Mouse (Mus musculus): ENCODE results near the gene Tlr12.

Gene Tlr12

DNA sequence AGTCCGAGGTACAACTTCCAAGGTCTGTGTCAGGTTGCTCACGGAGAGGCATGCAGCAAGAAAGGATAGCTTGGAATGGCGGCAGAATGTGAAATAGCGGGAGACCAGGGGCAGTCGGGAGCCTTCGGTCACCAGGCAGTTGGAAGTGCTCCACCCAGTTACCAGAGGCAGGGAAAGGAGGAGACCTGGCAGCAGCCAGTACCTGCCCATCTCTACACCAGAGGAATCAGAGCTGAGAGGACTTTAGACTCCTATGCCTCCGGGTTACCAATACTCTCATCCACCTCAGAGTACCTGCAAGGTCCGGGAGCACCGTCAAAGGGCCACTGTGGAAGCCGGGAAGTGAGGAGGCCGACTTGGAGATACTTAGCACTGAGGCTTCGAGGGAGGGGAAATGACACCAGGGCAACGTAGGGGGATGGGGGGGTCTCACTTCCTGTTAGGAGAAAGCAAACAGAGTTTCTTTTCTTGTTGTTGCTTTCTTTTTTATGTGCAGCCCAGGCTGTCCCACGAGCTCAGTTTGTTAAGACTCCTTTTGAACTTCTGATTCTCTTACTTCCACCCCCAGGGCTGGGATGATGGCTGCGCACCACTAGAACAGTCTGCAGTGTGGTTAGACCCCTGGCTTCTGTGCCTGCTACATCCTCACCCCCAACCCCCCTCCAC lies at the start of gene Tlr12:
Tlr12 (minus strand) TSS at position 374 of the 666 bp plus-strand sequence.
- no peak for DNase-seq (ENCODE audit: low spot score in 2 of 2)

GRCm38 (mm10) chr4:128667195-128667594 lies 48.8 kb upstream of the Tlr12 start:
- peak in 1 of 2 experiments; percentile 22 for DNase-seq (ENCODE audit: low spot score in 2 of 2)

GRCm38 (mm10) chr4:128666362-128666761 lies 47.9 kb upstream of the Tlr12 start:
- peak; percentile 26 to 52 for DNase-seq (ENCODE audit: low spot score in 2 of 2)

- DNase-seq (ENCODE audit: low spot score in 2 of 2) = no peak
Observed at GRCm38 (mm10) chr4:128664002-128664401, 45.6 kb upstream of the Tlr12 start.

DNA sequence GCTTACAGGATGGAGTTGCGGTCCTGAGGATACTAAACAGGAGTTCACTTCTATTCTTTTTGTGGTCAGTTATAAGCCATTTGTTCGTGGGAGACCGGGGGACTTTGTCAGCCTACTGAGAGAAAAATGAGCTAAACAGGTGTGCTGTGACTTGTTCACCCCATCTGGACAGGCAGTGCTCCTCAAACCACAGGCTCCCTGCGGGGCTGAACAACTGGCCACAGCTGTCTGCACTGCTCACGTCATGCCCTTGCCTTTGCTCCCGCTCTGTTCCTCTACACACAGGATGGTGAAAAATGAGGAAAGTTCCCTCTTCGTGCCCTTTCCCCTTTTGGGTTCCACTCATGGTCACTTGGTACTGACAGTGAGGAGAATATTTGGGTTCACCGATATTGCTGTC lies 42.6 kb upstream of the Tlr12 start:
- no peak for DNase-seq (ENCODE audit: low spot score in 2 of 2)

GRCm38 (mm10) chr4:128660196-128660595 lies 41.8 kb upstream of the Tlr12 start:
- no peak for DNase-seq (ENCODE audit: low spot score in 2 of 2)

DNA sequence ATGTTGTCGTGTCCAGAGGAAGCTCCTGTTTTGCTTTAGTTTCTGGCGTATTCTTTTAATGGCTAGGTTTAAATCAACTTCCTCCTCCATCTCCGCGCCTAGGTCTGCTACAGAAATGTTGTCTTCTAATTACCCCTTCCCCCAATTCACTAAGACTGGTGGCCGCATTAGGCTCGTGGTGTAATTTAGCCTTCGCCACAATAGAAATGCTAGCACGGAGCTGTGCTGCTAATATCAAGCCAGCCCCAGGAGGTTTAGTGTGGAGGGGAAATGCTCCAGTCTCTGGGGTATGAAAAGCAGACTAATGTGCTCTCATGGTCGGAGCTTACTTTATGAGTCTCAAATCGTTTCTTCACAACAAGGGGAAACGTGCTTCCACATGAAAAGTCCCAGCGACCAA lies 37.0 kb upstream of the Tlr12 start:
- no peak for DNase-seq (ENCODE audit: low spot score in 2 of 2)

DNA sequence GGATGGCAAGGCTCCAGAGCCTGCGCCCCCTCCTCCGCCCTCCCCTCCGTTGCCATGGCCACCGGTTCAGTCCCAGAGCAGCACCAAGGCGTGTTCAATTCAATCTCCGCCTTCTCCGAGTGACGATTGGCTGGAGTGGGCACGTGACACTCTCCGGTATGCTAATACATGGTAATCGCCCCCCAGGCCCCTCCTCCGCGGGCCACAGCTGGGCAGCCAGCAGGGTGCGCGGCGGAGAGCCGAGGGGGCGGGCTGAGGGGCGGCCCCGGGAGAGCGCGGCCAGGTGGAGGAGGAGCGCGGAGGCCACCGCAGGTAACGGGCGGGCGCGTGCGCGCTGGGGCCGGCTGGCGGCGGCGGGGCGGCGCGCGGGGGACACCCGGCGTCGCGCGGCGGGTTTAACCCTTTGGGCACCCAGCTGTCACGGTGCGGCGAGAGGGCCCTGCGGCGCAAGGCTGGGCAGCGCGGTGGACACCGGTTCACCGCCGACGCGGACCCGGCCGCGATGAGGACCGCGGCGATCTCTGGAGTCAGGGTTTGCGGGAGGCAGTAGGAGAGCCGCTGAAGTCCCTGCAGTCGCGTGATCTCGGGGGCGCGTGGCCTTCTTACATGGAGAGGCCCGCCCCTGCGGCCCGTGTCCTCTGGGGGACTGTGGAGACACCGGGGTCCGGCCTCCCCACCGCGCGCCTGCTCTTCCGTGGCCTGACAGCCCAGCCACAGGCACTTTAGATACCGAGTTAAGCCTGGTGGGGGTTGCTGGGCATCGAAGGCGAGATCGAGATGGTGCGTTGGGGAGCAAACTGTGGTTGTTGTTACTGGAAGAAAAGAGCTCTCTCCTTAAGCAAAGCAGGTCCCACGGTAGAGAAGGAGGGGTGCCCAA lies 36.3 kb upstream of the Tlr12 start, which contains the start of gene Phc2:
Phc2 (plus strand) TSS at position 198 of the 877 bp plus-strand sequence.
- peak; percentile 86 to 90 for DNase-seq (ENCODE audit: low spot score in 2 of 2)

- no peak for DNase-seq (ENCODE audit: low spot score in 2 of 2)
Observed at GRCm38 (mm10) chr4:128652584-128653298, 34.3 kb upstream of the Tlr12 start.

- no peak for DNase-seq (ENCODE audit: low spot score in 2 of 2)
Observed at GRCm38 (mm10) chr4:128651530-128651929, 33.1 kb upstream of the Tlr12 start.

DNA sequence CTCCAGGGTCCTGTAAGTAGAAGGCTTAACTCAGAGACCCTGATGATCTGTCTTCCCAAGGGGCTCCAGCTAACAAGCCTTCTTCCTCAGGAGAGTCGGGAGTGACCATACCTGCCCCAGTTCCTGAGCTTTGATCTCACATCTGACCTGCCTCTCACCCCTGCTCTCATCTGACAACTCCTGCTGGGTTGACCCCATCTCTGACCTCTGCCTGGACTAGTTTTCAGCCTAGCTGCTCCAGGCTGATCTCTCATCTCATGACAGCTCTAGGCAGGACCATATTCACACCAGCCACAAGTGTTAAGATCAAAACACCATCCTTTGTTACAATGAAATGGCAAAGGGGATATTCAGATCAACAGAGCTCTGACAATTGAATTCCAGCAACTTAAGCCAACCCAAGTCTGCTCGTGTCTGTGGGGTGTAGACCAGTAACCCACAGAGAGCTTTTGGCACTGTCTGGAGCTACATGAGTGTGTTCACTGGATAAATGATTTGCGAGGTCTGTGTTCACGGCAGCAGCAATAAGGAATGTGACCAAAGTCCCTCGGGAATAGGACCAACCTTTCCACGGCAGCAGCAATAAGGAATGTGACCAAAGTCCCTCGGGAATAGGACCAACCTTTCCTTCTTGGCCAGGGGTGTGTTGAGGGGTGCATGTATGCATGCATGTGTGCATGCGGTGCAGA lies 30.3 kb upstream of the Tlr12 start:
- DNase-seq (ENCODE audit: low spot score in 2 of 2) = no peak

- DNase-seq (ENCODE audit: low spot score in 2 of 2) = no peak
Observed at GRCm38 (mm10) chr4:128646762-128647161, 28.3 kb upstream of the Tlr12 start.

- no peak for DNase-seq (ENCODE audit: low spot score in 2 of 2)
Observed at GRCm38 (mm10) chr4:128645896-128646295, 27.5 kb upstream of the Tlr12 start.

DNA sequence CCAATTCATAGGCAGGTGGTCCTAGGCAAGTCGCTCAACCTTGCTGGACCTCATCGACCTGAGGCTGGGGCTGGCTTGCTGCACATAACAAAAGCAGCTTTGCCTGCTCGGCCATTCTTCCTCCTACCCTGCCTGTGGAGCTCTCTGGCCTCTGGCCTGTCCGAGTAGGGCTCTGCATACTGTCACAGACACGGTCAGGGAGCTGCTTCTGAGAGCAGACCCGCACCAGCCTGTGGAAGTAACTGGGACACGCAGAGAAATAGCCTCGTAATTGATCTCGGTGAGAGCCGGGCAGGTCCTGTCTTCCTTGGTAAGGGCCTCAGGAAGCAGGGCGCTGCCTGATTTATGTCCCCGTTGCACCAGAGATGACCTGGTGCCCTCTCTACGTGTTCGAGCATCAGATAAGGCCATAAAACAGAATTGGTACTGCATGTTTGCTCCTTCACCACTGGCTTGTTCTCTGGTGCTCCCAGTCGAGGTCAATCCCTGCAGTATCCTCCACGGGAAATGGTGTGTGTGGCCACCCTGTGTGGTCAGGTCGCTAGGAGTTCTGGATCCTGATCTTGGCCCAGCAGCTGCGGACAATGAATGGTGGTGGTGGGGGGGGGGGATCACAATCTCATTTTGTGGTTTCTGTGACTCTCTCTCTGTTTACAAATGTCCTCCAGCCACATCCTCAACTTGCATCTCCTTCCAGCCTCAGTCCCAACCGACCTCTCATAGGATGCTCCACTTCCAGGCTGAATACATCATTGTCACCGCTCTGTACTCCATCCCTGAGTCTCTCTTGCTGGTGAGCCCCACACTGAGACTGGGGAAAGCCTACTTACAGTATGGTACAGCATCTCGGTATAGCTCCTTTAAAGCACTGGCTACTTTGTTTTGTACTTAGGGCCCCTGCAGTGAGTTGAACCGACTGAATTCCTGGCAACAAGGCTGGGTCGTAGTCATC lies 23.6 kb upstream of the Tlr12 start:
- no peak for DNase-seq (ENCODE audit: low spot score in 2 of 2)

GRCm38 (mm10) chr4:128638265-128638923 lies 20.0 kb upstream of the Tlr12 start:
- DNase-seq (ENCODE audit: low spot score in 2 of 2) = no peak

- DNase-seq (ENCODE audit: low spot score in 2 of 2) = no peak
Observed at GRCm38 (mm10) chr4:128637250-128637649, 18.8 kb upstream of the Tlr12 start.

GRCm38 (mm10) chr4:128635894-128636585 lies 17.6 kb upstream of the Tlr12 start:
- no peak for DNase-seq (ENCODE audit: low spot score in 2 of 2)

GRCm38 (mm10) chr4:128635451-128635850 lies 17.0 kb upstream of the Tlr12 start:
- DNase-seq (ENCODE audit: low spot score in 2 of 2) = no peak

DNA sequence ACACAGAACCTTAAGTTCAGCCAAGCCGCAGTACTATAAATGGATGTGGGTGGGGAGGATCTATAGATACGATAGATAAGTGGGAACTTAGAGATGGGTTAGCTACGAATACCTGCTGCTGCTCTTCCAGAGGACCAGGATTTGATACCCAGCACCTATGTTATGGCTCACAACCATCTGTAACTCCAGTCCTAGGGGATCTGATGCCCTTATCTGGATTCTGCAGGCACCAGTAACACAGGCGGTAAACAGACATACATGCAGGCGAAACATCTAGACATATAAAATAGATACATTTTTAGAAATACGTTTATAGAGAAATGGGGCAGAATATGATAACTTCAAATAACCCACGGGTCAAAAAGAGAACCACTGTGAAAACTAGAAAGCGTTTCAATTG lies 2.7 kb upstream of the Tlr12 start:
- no peak for DNase-seq (ENCODE audit: low spot score in 2 of 2)

Data from heart, adult 9 months (tissue).